Mouse (Mus musculus) kidney, embryonic 14.5 days (tissue): ENCODE measurements around the gene Ube2q2. TPM values are rescaled to one million over a fixed set of nuclear protein-coding genes. Genes with fewer than 3 reads are reported as not detected.

ENCODE experiments used
- ATAC-seq: fragments of 200-750 bp; cut with Nextera tagmentation; 2 replicates; pipeline ENCODE4 v1.8.0; 2017; ENCODE audit warnings: moderate number of reproducible peaks, mild to moderate bottlenecking, moderate TSS enrichment, moderate library complexity; ENCODE audit not compliant: low FRiP score, low TSS enrichment
- H3K27ac ChIP-seq: fragments of 300-500 bp; sonication (generic); 2 replicates; pipeline ENCODE4 v1.5.1; 2014; ENCODE audit warnings: low read depth, mild to moderate bottlenecking, low read length, moderate library complexity, mixed read lengths
- H3K27me3 ChIP-seq: fragments of 300-500 bp; sonication (generic); 2 replicates; pipeline ENCODE4 v1.6.1; 2014; ENCODE audit warnings: mild to moderate bottlenecking, low read length; ENCODE audit not compliant: control insufficient read depth, insufficient read depth
- H3K36me3 ChIP-seq: fragments of 300-500 bp; sonication (generic); 2 replicates; pipeline ENCODE4 v1.6.1; 2014; ENCODE audit warnings: low read length, mixed read lengths; ENCODE audit not compliant: control insufficient read depth, insufficient read depth
- H3K4me1 ChIP-seq: fragments of 300-500 bp; sonication (generic); 2 replicates; pipeline ENCODE4 v1.6.1; 2014; ENCODE audit warnings: low read length, mixed read lengths; ENCODE audit not compliant: control insufficient read depth, insufficient read depth
- H3K4me2 ChIP-seq: fragments of 300-500 bp; sonication (generic); replicated peaks from 2 replicates; pipeline ENCODE4 v1.6.1; 2014; ENCODE audit warnings: low read depth, mild to moderate bottlenecking, low read length
- H3K4me3 ChIP-seq: fragments of 300-500 bp; sonication (generic); 2 replicates; pipeline ENCODE4 v1.5.1; 2014; ENCODE audit warnings: mild to moderate bottlenecking, low read length
- H3K9ac ChIP-seq: fragments of 300-500 bp; sonication (generic); 2 replicates; pipeline ENCODE4 v1.6.1; 2014; ENCODE audit warnings: low read depth, mild to moderate bottlenecking, low read length, moderate library complexity
- H3K9me3 ChIP-seq: fragments of 300-500 bp; sonication (generic); 2 replicates; pipeline ENCODE4 v1.6.1; 2016; ENCODE audit warnings: low read length; ENCODE audit not compliant: control insufficient read depth
- WGBS: fragments of 180-500 bp; shearing (Covaris S2); extraction: QIAGEN DNeasy Blood & Tissue Kit; methylation state at CpG from one replicate; pipeline ENCODE4 v1.1.7; 2014; 5-methylcytosine and 5-hydroxymethylcytosine counted together
- polyA plus RNA-seq: library from polyadenylated mRNA; unstranded; fragments of >200 nt; fragmentation: Nextera tagmentation; extraction: Ambion mirVana; gene quantifications from 2 replicates; pipeline ENCODE4 v1.2.1, GENCODE M21; 2014

Gene Ube2q2
- polyA plus RNA-seq, 1 experiment from 2014 or later: 40.8 TPM

- no peaks in the 10 kb centered on the region for H3K9me3 ChIP-seq
- no peak overlapping the region for H3K9ac ChIP-seq
- H3K27ac ChIP-seq: no peak overlapping the region
- ATAC-seq: no peak
- no peaks in the 10 kb centered on the region for H3K27me3 ChIP-seq
- 92% methylated on average over 5 of the region's 5 CpGs for WGBS
- no peak overlapping the region for H3K4me3 ChIP-seq
- H3K36me3 ChIP-seq: no peaks in the 10 kb centered on the region
- no peak overlapping the region for H3K4me2 ChIP-seq
- no peaks in the 10 kb centered on the region for H3K4me1 ChIP-seq
These were observed 106.4 kb downstream of the Ube2q2 start for GRCm38 (mm10) chr9:55255056-55255455.

GRCm38 (mm10) chr9:55255604-55256003, 107.0 kb downstream of the Ube2q2 start:
- Histone ChIP-seq H3K4me1 (no peaks in the 10 kb centered on the region), H3K27ac (no peak overlapping the region), H3K36me3 (no peaks in the 10 kb centered on the region), H3K27me3 (no peaks in the 10 kb centered on the region), H3K9ac (no peak overlapping the region), H3K4me2 (no peak overlapping the region), H3K9me3 (no peaks in the 10 kb centered on the region), H3K4me3 (no peak overlapping the region)
- ATAC-seq: no peak
- 62% methylated on average over 4 of the region's 4 CpGs for WGBS

GRCm38 (mm10) chr9:55257105-55257504, 108.5 kb downstream of the Ube2q2 start:
- H3K4me2 ChIP-seq: no peak overlapping the region
- H3K27ac ChIP-seq: no peak overlapping the region
- no peaks in the 10 kb centered on the region for H3K27me3 ChIP-seq
- H3K4me3 ChIP-seq: no peak overlapping the region
- no peak overlapping the region for H3K9ac ChIP-seq
- H3K36me3 ChIP-seq: no peaks in the 10 kb centered on the region
- no peaks in the 10 kb centered on the region for H3K4me1 ChIP-seq
- H3K9me3 ChIP-seq: no peaks in the 10 kb centered on the region
- 87% methylated on average over 2 of the region's 2 CpGs for WGBS
- ATAC-seq: no peak

Other genes with a start within 250 kb of the Ube2q2 start
- 2.7 and 5.1 TPM in 2 replicates for gene Hykk, start 231.6 kb upstream of the Ube2q2 start, polyA plus RNA-seq
- 336 and 387 TPM in 2 replicates for gene Psma4, start 198.1 kb upstream of the Ube2q2 start, polyA plus RNA-seq
- gene AY074887, start 197.9 kb upstream of the Ube2q2 start, polyA plus RNA-seq: 0.80 and 1.4 TPM in 2 replicates
- gene Chrna5, start 168.0 kb upstream of the Ube2q2 start, polyA plus RNA-seq: 0.17 and 0.72 TPM in 2 replicates
- gene Chrna3, start 122.3 kb upstream of the Ube2q2 start, polyA plus RNA-seq: 0.14 and 0.15 TPM in 2 replicates
- 0.77 and 1.6 TPM in 2 replicates for gene Chrnb4, start 100.1 kb upstream of the Ube2q2 start, polyA plus RNA-seq
- 57.5 and 75.3 TPM in 2 replicates for gene Fbxo22, start 60.1 kb downstream of the Ube2q2 start, polyA plus RNA-seq
- 0.86 and 1.3 TPM in 2 replicates for gene Nrg4, start 178.0 kb downstream of the Ube2q2 start, polyA plus RNA-seq
- gene Tmem266, start 178.1 kb downstream of the Ube2q2 start, polyA plus RNA-seq: 0.09 and 0.39 TPM in 2 replicates